Mouse (Mus musculus) regulatory T cell (primary cell): ENCODE data around the gene Nktr.

Experiments used
- in situ Hi-C: fragments of 300-600 bp; cut with MboI, MseI; formaldehyde crosslinking; loops from one replicate; pipeline ENCODE4 v1.15.1; 2025; ENCODE audit warnings: high pct_unique_total_duplicates

The Nktr gene

GRCm38 (mm10) chr9:121760271-121761090 lies 41.5 kb downstream of the Nktr start:
- in situ Hi-C loops = loop anchor here (25.0 kb wide), 1 partner anchor 1227 kb away; no protein-coding TSS in a partner anchor

GRCm38 (mm10) chr9:121761091-121761665 lies 42.2 kb downstream of the Nktr start:
- in situ Hi-C loops = loop anchor here (25.0 kb wide), 1 partner anchor 1226 kb away; no protein-coding TSS in a partner anchor

GRCm38 (mm10) chr9:121761787-121762186 lies 42.8 kb downstream of the Nktr start:
- in situ Hi-C loops = loop anchor here (25.0 kb wide), 1 partner anchor 1226 kb away; no protein-coding TSS in a partner anchor

GRCm38 (mm10) chr9:121762248-121762647 lies 43.3 kb downstream of the Nktr start:
- in situ Hi-C loops = loop anchor here (25.0 kb wide), 1 partner anchor 1225 kb away; no protein-coding TSS in a partner anchor

- in situ Hi-C loops = loop anchor here (25.0 kb wide), 1 partner anchor 1225 kb away; no protein-coding TSS in a partner anchor
Measured at GRCm38 (mm10) chr9:121762761-121763160, 43.8 kb downstream of the Nktr start.

GRCm38 (mm10) chr9:121763716-121764115 lies 44.7 kb downstream of the Nktr start:
- in situ Hi-C loops = loop anchor here (25.0 kb wide), 1 partner anchor 1224 kb away; no protein-coding TSS in a partner anchor

- in situ Hi-C loops = loop anchor here (25.0 kb wide), 1 partner anchor 1222 kb away; no protein-coding TSS in a partner anchor
Measured at GRCm38 (mm10) chr9:121765166-121765855, 46.3 kb downstream of the Nktr start.

GRCm38 (mm10) chr9:121772412-121772811 lies 53.4 kb downstream of the Nktr start:
- in situ Hi-C loops = loop anchor here (25.0 kb wide), 1 partner anchor 1215 kb away; no protein-coding TSS in a partner anchor

- in situ Hi-C loops = loop anchor here (25.0 kb wide), 1 partner anchor 289 kb away; the partner anchor contains the start of gene Cck
Measured at GRCm38 (mm10) chr9:121775951-121776350, 57.0 kb downstream of the Nktr start.

GRCm38 (mm10) chr9:121776511-121776910 lies 57.5 kb downstream of the Nktr start:
- in situ Hi-C loops = loop anchor here (25.0 kb wide), 1 partner anchor 289 kb away; the partner anchor contains the start of gene Cck

- in situ Hi-C loops = loop anchor here (25.0 kb wide), 1 partner anchor 290 kb away; the partner anchor contains the start of gene Cck
Measured at GRCm38 (mm10) chr9:121777484-121778065, 58.6 kb downstream of the Nktr start, which contains the start of gene Klhl40. Gene Klhl40 (plus strand): TSS chr9:121777607.

- in situ Hi-C loops = loop anchor here (25.0 kb wide), 1 partner anchor 291 kb away; the partner anchor contains the start of gene Cck
Measured at GRCm38 (mm10) chr9:121778066-121778624, 59.2 kb downstream of the Nktr start.

GRCm38 (mm10) chr9:121784801-121785200 lies 65.8 kb downstream of the Nktr start:
- in situ Hi-C loops = loop anchor here (10.0 to 25.0 kb wide), 2 partner anchors 298 to 620 kb away; partner anchors contain the start of gene Cck

- in situ Hi-C loops = loop anchor here (10.0 to 25.0 kb wide), 2 partner anchors 298 to 620 kb away; partner anchors contain the start of gene Cck
Measured at GRCm38 (mm10) chr9:121785261-121785660, 66.3 kb downstream of the Nktr start.

GRCm38 (mm10) chr9:121786359-121786758 lies 67.4 kb downstream of the Nktr start:
- in situ Hi-C loops = loop anchor here (10.0 to 25.0 kb wide), 2 partner anchors 299 to 622 kb away; partner anchors contain the start of gene Cck

GRCm38 (mm10) chr9:121791206-121791605 lies 72.2 kb downstream of the Nktr start:
- in situ Hi-C loops = loop anchor here (25.0 kb wide), 1 partner anchor 304 kb away; the partner anchor contains the start of gene Cck

- in situ Hi-C loops = loop anchor here (25.0 kb wide), 1 partner anchor 305 kb away; the partner anchor contains the start of gene Cck
Measured at GRCm38 (mm10) chr9:121791757-121792521, 73.0 kb downstream of the Nktr start, which contains the start of gene Hhatl. Gene Hhatl (minus strand): TSS chr9:121792507.

- in situ Hi-C loops = loop anchor here (25.0 kb wide), 1 partner anchor 308 kb away; the partner anchor contains the start of gene Cck
Measured at GRCm38 (mm10) chr9:121794972-121795539, 76.1 kb downstream of the Nktr start.

- in situ Hi-C loops = loop anchor here (25.0 kb wide), 1 partner anchor 310 kb away; the partner anchor contains the start of gene Cck
Measured at GRCm38 (mm10) chr9:121797722-121798121, 78.8 kb downstream of the Nktr start.
